Mouse (Mus musculus): ENCODE measurements around the gene Hnrnpa2b1. TPM values are rescaled to one million over a fixed set of nuclear protein-coding genes. Genes with fewer than 3 reads are reported as not detected.
A peak's percentile ranks its signal among the peaks of the same experiment; 100 is the strongest.
"Not testable (repeated sequence)": the region's sequence is repeated elsewhere in the genome, so short reads cannot be mapped to it uniquely, and the experiment has no call there.

Gene Hnrnpa2b1
- total RNA-seq (2021) = 100 to 1,000 TPM; 490 to 525 TPM
- long read RNA-seq, experiment 1, transcript Hnrnpa2b1-203 (12 exons, 1,728 nt) = minor isoform, 20 of 717 reads
- long read RNA-seq, experiment 1, transcript Hnrnpa2b1-210 (10 exons, 1,518 nt) = minor isoform, 98 of 717 reads
- long read RNA-seq, experiment 1, transcript Hnrnpa2b1-201 (10 exons, 1,647 nt) = minor isoform, 22 of 717 reads
- long read RNA-seq, experiment 1, transcript Hnrnpa2b1-204 (11 exons, 1,638 nt) = major isoform, 161 of 717 reads
- long read RNA-seq, experiment 1, partial matches to known transcripts = 320 of 717 reads
- long read RNA-seq, experiment 1, other reads (novel, unspliced or antisense) = 90 of 717 reads
- long read RNA-seq, experiment 2, transcript Hnrnpa2b1-204 (11 exons, 1,638 nt) = major isoform, 171 of 601 reads
- long read RNA-seq, experiment 2, transcript Hnrnpa2b1-203 (12 exons, 1,728 nt) = minor isoform, 11 of 601 reads
- long read RNA-seq, experiment 2, transcript Hnrnpa2b1-210 (10 exons, 1,518 nt) = minor isoform, 102 of 601 reads
- long read RNA-seq, experiment 2, transcript Hnrnpa2b1-201 (10 exons, 1,647 nt) = minor isoform, 15 of 601 reads
- long read RNA-seq, experiment 2, partial matches to known transcripts = 196 of 601 reads
- long read RNA-seq, experiment 2, other reads (novel, unspliced or antisense) = 96 of 601 reads

GRCm38 (mm10) chr6:51469715-51470310 lies at the start of gene Hnrnpa2b1:
Hnrnpa2b1 (minus strand) TSS chr6:51469894.
- peak; percentile 98 for DNase-seq (ENCODE audit: low spot score in 2 of 2)

- DNase-seq (ENCODE audit: low spot score in 2 of 2) = no peak
Observed at GRCm38 (mm10) chr6:51514860-51515259, 45.2 kb upstream of the Hnrnpa2b1 start.

GRCm38 (mm10) chr6:51513745-51514144 lies 44.1 kb upstream of the Hnrnpa2b1 start:
- DNase-seq (ENCODE audit: low spot score in 2 of 2) = no peak

DNA sequence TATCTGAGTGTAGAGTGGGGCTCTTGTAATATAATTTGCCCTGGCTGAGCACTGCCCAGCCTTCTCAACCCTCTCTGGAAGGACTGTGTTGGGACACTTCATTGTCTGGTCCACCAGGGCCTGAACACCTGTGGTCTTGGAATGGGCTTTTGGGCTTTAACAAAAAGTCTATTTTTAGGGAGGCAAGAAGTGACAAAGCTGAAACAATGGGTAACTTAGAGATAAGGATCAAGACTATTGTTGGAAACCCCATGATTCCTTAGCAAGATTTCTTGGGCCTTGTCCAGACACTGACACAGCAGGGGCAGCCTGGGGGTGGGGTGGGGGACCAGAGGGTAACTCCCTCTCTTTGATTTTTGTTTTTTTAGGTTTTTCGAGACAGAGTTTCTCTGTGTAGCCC lies 41.3 kb upstream of the Hnrnpa2b1 start:
- no peak for DNase-seq (ENCODE audit: low spot score in 2 of 2)

GRCm38 (mm10) chr6:51510094-51510493 lies 40.4 kb upstream of the Hnrnpa2b1 start:
- peak; percentile 22 to 52 for DNase-seq (ENCODE audit: low spot score in 2 of 2)

- peak; percentile 47 to 74 for DNase-seq (ENCODE audit: low spot score in 2 of 2)
Observed at GRCm38 (mm10) chr6:51508750-51509648, 39.3 kb upstream of the Hnrnpa2b1 start.

- no peak for DNase-seq (ENCODE audit: low spot score in 2 of 2)
Observed at GRCm38 (mm10) chr6:51507556-51507955, 37.9 kb upstream of the Hnrnpa2b1 start.

GRCm38 (mm10) chr6:51505671-51506070 lies 36.0 kb upstream of the Hnrnpa2b1 start:
- no peak for DNase-seq (ENCODE audit: low spot score in 2 of 2)

GRCm38 (mm10) chr6:51497321-51498111 lies 27.8 kb upstream of the Hnrnpa2b1 start:
- no peak for DNase-seq (ENCODE audit: low spot score in 2 of 2)

- DNase-seq (ENCODE audit: low spot score in 2 of 2) = peak; percentile 20 to 34
Observed at GRCm38 (mm10) chr6:51489787-51490186, 20.1 kb upstream of the Hnrnpa2b1 start.

DNA sequence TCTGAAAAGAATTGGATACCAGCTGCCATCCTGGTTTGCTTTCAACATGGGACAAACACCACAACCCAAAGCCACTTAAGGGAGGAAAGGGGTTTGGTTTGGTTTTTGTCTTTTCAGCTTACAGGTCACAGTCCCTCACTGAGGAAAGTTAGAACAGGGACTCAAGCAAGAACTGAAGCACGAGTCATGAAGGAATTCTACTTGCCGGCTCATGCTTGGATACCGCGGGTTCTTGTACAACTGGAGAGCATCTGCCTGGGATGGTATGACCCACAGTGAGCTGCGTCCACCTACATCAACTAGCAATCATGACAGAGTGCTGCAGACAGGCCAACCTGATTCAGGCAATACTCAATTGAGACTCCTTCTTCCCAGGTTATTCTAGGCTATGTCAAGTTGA lies 17.0 kb upstream of the Hnrnpa2b1 start:
- no peak for DNase-seq (ENCODE audit: low spot score in 2 of 2)

GRCm38 (mm10) chr6:51486076-51486710 lies 16.5 kb upstream of the Hnrnpa2b1 start:
- DNase-seq (ENCODE audit: low spot score in 2 of 2) = no peak

GRCm38 (mm10) chr6:51485646-51486045 lies 16.0 kb upstream of the Hnrnpa2b1 start:
- no peak for DNase-seq (ENCODE audit: low spot score in 2 of 2)

DNA sequence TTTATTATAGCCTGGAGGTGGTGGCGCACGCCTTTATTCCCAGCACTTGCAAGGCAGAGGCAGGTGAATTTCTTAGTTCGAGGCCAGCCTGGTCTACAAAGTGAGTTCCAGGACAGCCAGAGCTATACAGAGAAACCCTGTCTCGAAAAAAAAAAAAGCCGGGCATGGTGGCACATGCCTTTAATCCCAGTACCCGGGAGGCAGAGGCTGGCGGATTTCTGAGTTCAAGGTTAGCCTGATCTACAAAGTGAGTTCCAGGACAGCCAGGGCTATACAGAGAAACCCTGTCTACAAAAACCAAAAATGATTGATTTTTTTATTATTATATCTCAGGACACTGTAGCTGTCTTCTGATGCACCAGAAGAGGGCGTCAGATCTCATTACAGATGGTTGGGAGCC lies 14.9 kb upstream of the Hnrnpa2b1 start:
- DNase-seq (ENCODE audit: low spot score in 2 of 2) = not testable (repeated sequence)

GRCm38 (mm10) chr6:51483861-51484260 lies 14.2 kb upstream of the Hnrnpa2b1 start:
- no peak for DNase-seq (ENCODE audit: low spot score in 2 of 2)

GRCm38 (mm10) chr6:51481548-51481947 lies 11.9 kb upstream of the Hnrnpa2b1 start:
- no peak for DNase-seq (ENCODE audit: low spot score in 2 of 2)

DNA sequence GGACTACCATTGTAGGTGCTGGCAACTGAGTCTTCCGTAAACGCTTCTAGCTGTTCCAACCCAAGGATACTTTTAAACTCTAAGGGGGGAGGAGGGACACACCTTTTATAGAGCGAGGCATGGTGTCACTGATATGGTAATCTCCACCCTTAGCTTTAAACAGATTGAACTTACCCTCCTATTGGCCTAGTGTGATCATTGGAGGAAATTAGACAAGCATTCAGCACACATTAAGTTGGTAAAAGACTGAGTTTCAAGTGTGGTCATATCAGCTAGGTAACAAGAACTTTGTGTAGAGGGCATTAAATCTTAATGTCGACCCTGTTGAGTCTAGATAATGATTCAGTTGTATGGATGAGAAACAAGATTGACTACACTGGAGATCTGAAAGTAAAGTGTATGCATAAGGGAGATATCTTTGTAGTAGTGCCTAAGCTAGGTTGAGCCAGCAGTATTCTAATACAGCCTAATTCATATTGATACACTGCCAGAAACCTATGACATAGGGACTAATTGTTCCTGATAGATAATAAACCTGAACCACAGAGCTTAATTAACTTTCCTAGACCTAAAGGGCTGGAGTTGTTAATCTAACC lies 9.5 kb upstream of the Hnrnpa2b1 start:
- DNase-seq (ENCODE audit: low spot score in 2 of 2) = no peak

- DNase-seq (ENCODE audit: low spot score in 2 of 2) = no peak
Observed at GRCm38 (mm10) chr6:51472213-51472612, 2.5 kb upstream of the Hnrnpa2b1 start.

GRCm38 (mm10) chr6:51471782-51472181 lies 2.1 kb upstream of the Hnrnpa2b1 start:
- DNase-seq (ENCODE audit: low spot score in 2 of 2) = no peak

- DNase-seq (ENCODE audit: low spot score in 2 of 2) = no peak
Observed at GRCm38 (mm10) chr6:51471179-51471505, 1.4 kb upstream of the Hnrnpa2b1 start.
